Mouse (Mus musculus): ENCODE measurements at regions not wholly inside any gene's neighbourhood (a gene's known extent, or its start where the extent isn't known, plus 50 kb on each side); places are given as distances from the start of the nearest gene placed in this dataset.

GRCm38 (mm10) chr14:114820677-114821076, 271.3 kb upstream of the Gpc5 start:
- DNase-seq: no peak

- DNase-seq: peak; percentile 17
These were observed 270.9 kb upstream of the Gpc5 start for GRCm38 (mm10) chr14:114821098-114821594.

GRCm38 (mm10) chr14:114821672-114822071, 270.3 kb upstream of the Gpc5 start:
- no peak for DNase-seq

- DNase-seq: no peak
These were observed 265.2 kb upstream of the Gpc5 start for GRCm38 (mm10) chr14:114826662-114827321.

GRCm38 (mm10) chr14:114829310-114829709, 262.7 kb upstream of the Gpc5 start:
- no peak for DNase-seq

GRCm38 (mm10) chr14:114832987-114833386, 259.0 kb upstream of the Gpc5 start:
- DNase-seq: no peak

GRCm38 (mm10) chr14:114836723-114837349, 255.2 kb upstream of the Gpc5 start:
- DNase-seq: no peak

- DNase-seq: no peak
These were observed 254.3 kb upstream of the Gpc5 start for GRCm38 (mm10) chr14:114837652-114838276.

GRCm38 (mm10) chr14:114839340-114839903, 252.6 kb upstream of the Gpc5 start:
- DNase-seq: no peak

- DNase-seq: no peak
These were observed 251.2 kb upstream of the Gpc5 start for GRCm38 (mm10) chr14:114840766-114841165.

GRCm38 (mm10) chr14:114841552-114841951, 250.5 kb upstream of the Gpc5 start:
- DNase-seq: no peak

- no peak for DNase-seq
These were observed 249.7 kb upstream of the Gpc5 start for GRCm38 (mm10) chr14:114842327-114842726.

- DNase-seq: no peak
These were observed 248.8 kb upstream of the Gpc5 start for GRCm38 (mm10) chr14:114843105-114843743.

GRCm38 (mm10) chr14:114854324-114855054, 237.5 kb upstream of the Gpc5 start:
- DNase-seq: no peak

GRCm38 (mm10) chr14:114855055-114855740, 236.8 kb upstream of the Gpc5 start:
- no peak for DNase-seq

- no peak for DNase-seq
These were observed 236.3 kb upstream of the Gpc5 start for GRCm38 (mm10) chr14:114855746-114856145.

GRCm38 (mm10) chr14:114856243-114857031, 235.6 kb upstream of the Gpc5 start:
- DNase-seq: no peak

GRCm38 (mm10) chr14:114857171-114857570, 234.8 kb upstream of the Gpc5 start:
- no peak for DNase-seq

- peak; percentile 24 for DNase-seq
These were observed 234.3 kb upstream of the Gpc5 start for GRCm38 (mm10) chr14:114857689-114858088.

GRCm38 (mm10) chr14:114863585-114863984, 228.4 kb upstream of the Gpc5 start:
- DNase-seq: no peak

GRCm38 (mm10) chr14:114864102-114864501, 227.9 kb upstream of the Gpc5 start:
- DNase-seq: no peak
